Mouse (Mus musculus): ENCODE measurements around the gene S1pr5. TPM values are rescaled to one million over a fixed set of nuclear protein-coding genes. Genes with fewer than 3 reads are reported as not detected.

Gene S1pr5
- polyA plus RNA-seq, 1 experiment from 2014 or later: 0.18 TPM

Other genes with a start within 250 kb of the S1pr5 start
- 151 and 160 TPM in 2 replicates for gene Mrpl4, start 245.7 kb downstream of the S1pr5 start, polyA plus RNA-seq (2014; fragmentation: Nextera tagmentation; extraction: Ambion mirVana)
- 13.9 and 14.4 TPM in 2 replicates for gene Icam1, start 232.5 kb downstream of the S1pr5 start, polyA plus RNA-seq (2014; fragmentation: Nextera tagmentation; extraction: Ambion mirVana)
- 1.3 and 1.9 TPM in 2 replicates for gene Icam4, start 219.1 kb downstream of the S1pr5 start, polyA plus RNA-seq (2014; fragmentation: Nextera tagmentation; extraction: Ambion mirVana)
- gene Icam5, start 216.4 kb downstream of the S1pr5 start, polyA plus RNA-seq (2014; fragmentation: Nextera tagmentation; extraction: Ambion mirVana): 0.08 TPM in 1 of 2 replicates, not detected in the other
- gene Zglp1, start 181.3 kb downstream of the S1pr5 start, polyA plus RNA-seq (2014; fragmentation: Nextera tagmentation; extraction: Ambion mirVana): 1.1 TPM in 1 of 2 replicates, not detected in the other
- gene Gm49373, start 175.3 kb downstream of the S1pr5 start, polyA plus RNA-seq (2014; fragmentation: Nextera tagmentation; extraction: Ambion mirVana): 0.12 and 0.49 TPM in 2 replicates
- gene Fdx1l, start 174.8 kb downstream of the S1pr5 start, polyA plus RNA-seq (2014; fragmentation: Nextera tagmentation; extraction: Ambion mirVana): 45.1 and 50.8 TPM in 2 replicates
- gene Gm38431, start 156.4 kb downstream of the S1pr5 start, polyA plus RNA-seq (2014; fragmentation: Nextera tagmentation; extraction: Ambion mirVana): 1.3 and 1.4 TPM in 2 replicates
- 43.9 and 44.9 TPM in 2 replicates for gene Raver1, start 156.4 kb downstream of the S1pr5 start, polyA plus RNA-seq (2014; fragmentation: Nextera tagmentation; extraction: Ambion mirVana)
- gene Tyk2, start 117.2 kb downstream of the S1pr5 start, polyA plus RNA-seq (2014; fragmentation: Nextera tagmentation; extraction: Ambion mirVana): 11.2 and 11.9 TPM in 2 replicates
- gene Cdc37, start 98.5 kb downstream of the S1pr5 start, polyA plus RNA-seq (2014; fragmentation: Nextera tagmentation; extraction: Ambion mirVana): 209 and 212 TPM in 2 replicates
- 11.0 and 11.8 TPM in 2 replicates for gene Pde4a, start 82.7 kb downstream of the S1pr5 start, polyA plus RNA-seq (2014; fragmentation: Nextera tagmentation; extraction: Ambion mirVana)
- gene Keap1, start 9.1 kb downstream of the S1pr5 start, polyA plus RNA-seq (2014; fragmentation: Nextera tagmentation; extraction: Ambion mirVana): 31.5 and 32.3 TPM in 2 replicates
- gene Atg4d, start 16.9 kb upstream of the S1pr5 start, polyA plus RNA-seq (2014; fragmentation: Nextera tagmentation; extraction: Ambion mirVana): 47.2 and 51.4 TPM in 2 replicates
- gene Kri1, start 39.5 kb upstream of the S1pr5 start, polyA plus RNA-seq (2014; fragmentation: Nextera tagmentation; extraction: Ambion mirVana): 7.6 and 12.6 TPM in 2 replicates
- gene Cdkn2d, start 43.0 kb upstream of the S1pr5 start, polyA plus RNA-seq (2014; fragmentation: Nextera tagmentation; extraction: Ambion mirVana): 94.7 and 96.9 TPM in 2 replicates
- gene Ap1m2, start 63.9 kb upstream of the S1pr5 start, polyA plus RNA-seq (2014; fragmentation: Nextera tagmentation; extraction: Ambion mirVana): 0.30 TPM in 1 of 2 replicates, not detected in the other
- gene Slc44a2, start 72.3 kb upstream of the S1pr5 start, polyA plus RNA-seq (2014; fragmentation: Nextera tagmentation; extraction: Ambion mirVana): 66.4 and 67.9 TPM in 2 replicates
- 103 and 109 TPM in 2 replicates for gene Ilf3, start 119.4 kb upstream of the S1pr5 start, polyA plus RNA-seq (2014; fragmentation: Nextera tagmentation; extraction: Ambion mirVana)
- 22.7 and 24.3 TPM in 2 replicates for gene Qtrt1, start 163.4 kb upstream of the S1pr5 start, polyA plus RNA-seq (2014; fragmentation: Nextera tagmentation; extraction: Ambion mirVana)
- gene Dnm2, start 176.5 kb upstream of the S1pr5 start, polyA plus RNA-seq (2014; fragmentation: Nextera tagmentation; extraction: Ambion mirVana): 57.1 and 58.2 TPM in 2 replicates

Measured in heart, embryonic 14.5 days (tissue).